ENCODE assay signal across 9 mouse cellular contexts in genomic region chr9:63108580-63108979, GRCm38 (mm10). TPM values are rescaled to one million over a fixed set of nuclear protein-coding genes. Genes with fewer than 3 reads are reported as not detected.
DNase-seq lines count a peak whose midpoint lies in the region; ATAC-seq lines count a peak whose summit lies in the region.
"Had no signal": no experiment of that assay in that cellular context is flagged by ENCODE, and none has a peak within 500 bp of the region (broad histone marks: within the 10 kb centered on the region; RNA-seq: fewer than 3 reads in every experiment).

No protein-coding gene starts in this region.

- 49% methylated on average over 4 of the region's 4 CpGs for WGBS in embryonic facial prominence, embryonic 10.5 days
- WGBS in limb, embryonic 10.5 days: 62% methylated on average over 4 of the region's 4 CpGs
- 44% methylated on average over 4 of the region's 4 CpGs for WGBS in midbrain, embryonic 12.5 days

- peak overlapping the region; percentile 95 for H3K27ac ChIP-seq in embryonic facial prominence, embryonic 10.5 days (replicated peaks)
- peak overlapping the region; percentile 97 for H3K27ac ChIP-seq in limb, embryonic 10.5 days
- H3K27ac ChIP-seq in midbrain, embryonic 12.5 days (replicated peaks): peak overlapping the region; percentile 70

- H3K4me1 ChIP-seq in embryonic facial prominence, embryonic 10.5 days: peaks cover 22% of the 10 kb centered on the region
- peaks cover 20% of the 10 kb centered on the region for H3K4me1 ChIP-seq in limb, embryonic 10.5 days
- H3K4me1 ChIP-seq in midbrain, embryonic 12.5 days: peaks cover 18% of the 10 kb centered on the region

- no peaks in the 10 kb centered on the region for H3K27me3 ChIP-seq in embryonic facial prominence, embryonic 10.5 days (replicated peaks; ENCODE audit: low read depth, poor library complexity, severe bottlenecking)
- H3K27me3 ChIP-seq in limb, embryonic 10.5 days (ENCODE audit: low read depth, poor library complexity, severe bottlenecking): no peaks in the 10 kb centered on the region
- no peaks in the 10 kb centered on the region for H3K27me3 ChIP-seq in midbrain, embryonic 12.5 days
- H3K27me3 ChIP-seq: CH12.LX had no signal

- 0 out of 2 replicates have a peak, but pooled peaks have one; percentile 17 for ATAC-seq in frontal cortex, adult (ENCODE audit: low TSS enrichment)
- no peak for ATAC-seq in midbrain, embryonic 12.5 days (ENCODE audit: low FRiP score, low read depth)

- no peaks in the 10 kb centered on the region for H3K36me3 ChIP-seq in embryonic facial prominence, embryonic 10.5 days (replicated peaks)
- H3K36me3 ChIP-seq in limb, embryonic 10.5 days: no peaks in the 10 kb centered on the region
- H3K36me3 ChIP-seq in midbrain, embryonic 12.5 days: no peaks in the 10 kb centered on the region

- H3K9me3 ChIP-seq in embryonic facial prominence, embryonic 10.5 days: no peaks in the 10 kb centered on the region
- no peaks in the 10 kb centered on the region for H3K9me3 ChIP-seq in limb, embryonic 10.5 days (replicated peaks)
- no peaks in the 10 kb centered on the region for H3K9me3 ChIP-seq in midbrain, embryonic 12.5 days

- peak overlapping the region; percentile 73 for H3K4me2 ChIP-seq in midbrain, embryonic 12.5 days (replicated peaks)

- peak overlapping the region; percentile 50; the same call in 1 of the 2 replicates for H3K9ac ChIP-seq in midbrain, embryonic 12.5 days (replicated peaks)

- intact Hi-C loops in heart, postnatal 14 days (cut with DNase I): loop anchor here (5.0 kb wide), 1 partner anchor 126 kb away; no protein-coding TSS in a partner anchor

- H3K4me3 ChIP-seq in embryonic facial prominence, embryonic 10.5 days: peak overlapping the region; percentile 66
- peak overlapping the region; percentile 61 for H3K4me3 ChIP-seq in limb, embryonic 10.5 days
- peak overlapping the region; percentile 45 for H3K4me3 ChIP-seq in midbrain, embryonic 12.5 days

- DNase-seq in frontal cortex, postnatal 25 days (ENCODE audit: low spot score in 2 of 2): no peak
- peak; percentile 43 for DNase-seq in embryonic facial prominence, embryonic 10.5 days (ENCODE audit: low spot score)
- DNase-seq in heart, postnatal 14 days: peak; percentile 41 to 55
- no peak for DNase-seq in limb, embryonic 10.5 days (ENCODE audit: low spot score)
- DNase-seq in frontal cortex, postnatal 36 days (ENCODE audit: low spot score in 2 of 2): no peak
- DNase-seq in cerebellum, adult 9-10 months: no peak

RNA-seq across cellular contexts. Expression of gene Skor1, which starts 40.2 kb away (rescaled TPM):
- 0.06 and 0.10 TPM in 2 replicates for polyA plus RNA-seq in embryonic facial prominence, embryonic 10.5 days (2016; fragmentation: Nextera tagmentation; extraction: Ambion mirVana)
- not detected for total RNA-seq in heart, postnatal 14 days (2021)
- 0.10 and 0.14 TPM in 2 replicates for polyA plus RNA-seq in limb, embryonic 10.5 days (2016; fragmentation: Nextera tagmentation; extraction: Ambion mirVana)
- polyA plus RNA-seq in midbrain, embryonic 12.5 days (2016; fragmentation: Nextera tagmentation; extraction: Ambion mirVana): 0.19 and 0.26 TPM in 2 replicates
- total RNA-seq: CH12.LX had no signal

Comparison
In these comparisons a context has a peak if more than half of its experiments do, and no peak if none do; other contexts are left out.
1. DNase-seq: peak in embryonic facial prominence, embryonic 10.5 days (single experiment) and heart, postnatal 14 days (2 of 2); none in frontal cortex, postnatal 25 days (0 of 2), limb, embryonic 10.5 days (single experiment), frontal cortex, postnatal 36 days (0 of 2) and cerebellum, adult 9-10 months (single experiment).
2. Peak in every context shown above with its lines, with median percentiles within 50 percentile points of each other: H3K27ac ChIP-seq and H3K4me3 ChIP-seq.